Mouse (Mus musculus) cortical plate, adult 2 months (tissue): ENCODE measurements around the gene E430018J23Rik. TPM values are rescaled to one million over a fixed set of nuclear protein-coding genes. Genes with fewer than 3 reads are reported as not detected.
"Not testable (repeated sequence)": the region's sequence is repeated elsewhere in the genome, so short reads cannot be mapped to it uniquely, and the experiment has no call there.

Source experiments
- H3K27ac ChIP-seq: fragments of 200-500 bp; 2 replicates; pipeline ENCODE4 v1.5.1; 2012; ENCODE audit warnings: low read length, control low read depth, inconsistent platforms; ENCODE audit not compliant: insufficient read depth
- H3K4me1 ChIP-seq: fragments of 200-500 bp; 2 replicates; pipeline ENCODE4 v1.6.1; 2011; ENCODE audit warnings: low read length; ENCODE audit not compliant: control insufficient read depth, insufficient read depth
- H3K4me3 ChIP-seq: fragments of 200-500 bp; 2 replicates; pipeline ENCODE4 v1.5.1; 2011; ENCODE audit warnings: mild to moderate bottlenecking, low read length, control low read depth; ENCODE audit not compliant: insufficient read depth
- CTCF ChIP-seq: fragments of 200-500 bp; IDR thresholded peaks from 2 replicates; pipeline ENCODE4 v1.5.1; 2011; ENCODE audit warnings: mild to moderate bottlenecking, control low read depth, low read length; ENCODE audit not compliant: insufficient read depth; ENCODE audit errors: extremely low read depth
- POLR2A ChIP-seq: fragments of 200-500 bp; IDR thresholded peaks from 2 replicates; pipeline ENCODE4 v1.6.1; 2011; ENCODE audit warnings: mild to moderate bottlenecking, low read length, control low read depth; ENCODE audit not compliant: insufficient read depth; ENCODE audit errors: extremely low read depth
- polyA plus RNA-seq: library from polyadenylated mRNA; depleted of rRNA; stranded (reverse); fragments of >200 nt; gene quantifications from 2 replicates; pipeline ENCODE4 v1.2.3, GENCODE M21; 2012

The E430018J23Rik gene
- polyA plus RNA-seq, 1 experiment = 5.4 TPM

DNA sequence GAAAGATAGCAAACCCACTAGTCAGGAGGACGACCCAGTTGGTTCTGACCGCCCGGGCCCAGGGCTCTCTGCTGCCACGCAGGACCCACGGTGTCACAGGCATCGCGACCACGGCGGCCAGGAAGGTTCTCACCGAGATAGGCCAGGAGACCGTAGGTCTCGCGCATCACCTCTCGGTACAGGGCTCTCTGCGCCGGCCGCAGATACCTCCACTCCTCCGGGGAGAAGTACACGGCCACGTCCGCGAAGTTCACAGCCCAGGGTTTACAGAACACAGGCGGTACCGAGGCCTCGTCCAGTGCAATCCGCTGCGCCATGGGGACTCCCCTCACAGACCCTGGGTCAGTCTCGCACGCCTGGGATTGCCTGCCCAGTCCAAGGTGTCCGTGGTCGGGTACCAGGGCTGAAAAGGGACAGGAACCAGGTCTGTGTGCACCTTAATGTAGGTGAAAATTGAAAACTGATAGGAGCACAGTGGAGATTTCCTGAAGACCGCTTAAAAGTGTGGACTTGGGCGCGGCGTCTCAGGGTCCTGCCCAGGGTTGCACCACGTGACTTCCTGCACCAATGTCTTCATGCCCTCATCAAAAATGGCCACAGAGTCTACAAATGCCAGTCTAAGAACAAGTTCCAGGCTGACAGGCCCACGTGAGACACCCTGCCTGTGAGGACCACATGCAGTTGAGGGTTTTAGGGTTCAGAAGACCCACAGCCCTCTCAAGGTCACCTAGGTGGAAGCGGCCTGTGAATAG lies 6.6 kb downstream of the E430018J23Rik start, which contains the start of gene 9130019O22Rik:
9130019O22Rik (minus strand) TSS at position 526 of the 752 bp plus-strand sequence.
- H3K27ac ChIP-seq = no peak within 1 kb of the TSS

GRCm38 (mm10) chr7:127385560-127385959 lies 7.9 kb downstream of the E430018J23Rik start:
- H3K4me3 ChIP-seq, H3K27ac ChIP-seq, H3K4me1 ChIP-seq: not testable (repeated sequence)

More for the DNA sequence above, 6.6 kb downstream of the E430018J23Rik start, which contains the start of gene 9130019O22Rik:
- peak within 1 kb of the TSS; percentile 70 for H3K4me3 ChIP-seq
- TF ChIP-seq CTCF (no peak), POLR2A (peak; percentile 74; the same call in 1 of the 2 replicates)
- no peaks in the 10 kb centered on the region for H3K4me1 ChIP-seq

DNA sequence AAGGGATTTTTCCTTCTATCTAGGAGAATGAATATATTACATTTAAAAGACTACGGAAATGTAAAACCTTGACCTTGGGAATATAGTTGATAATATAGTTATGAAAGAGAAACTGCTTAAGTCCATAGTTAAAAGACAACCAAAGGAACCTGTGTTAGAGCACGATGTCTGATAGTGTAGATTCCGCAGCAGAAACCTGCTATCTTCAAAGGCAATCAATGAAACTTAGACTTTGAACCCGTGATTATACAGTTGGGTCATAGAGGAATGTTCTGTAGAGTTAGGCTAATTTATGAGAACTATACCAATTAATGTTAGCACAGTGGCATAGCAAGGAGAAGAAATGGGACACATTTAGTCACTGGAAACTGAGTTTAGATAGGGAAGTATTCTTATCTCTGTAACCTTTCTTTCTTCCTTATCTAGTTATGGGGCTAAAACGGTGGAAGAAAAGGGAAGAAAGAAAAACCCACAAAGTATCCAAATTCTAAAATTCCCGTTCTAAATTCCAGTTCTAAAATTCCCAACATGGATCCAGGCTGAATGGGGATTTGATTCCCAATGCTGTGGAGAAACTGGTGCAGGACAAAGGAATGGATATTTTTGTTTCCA lies 15.0 kb downstream of the E430018J23Rik start:
- H3K4me3 ChIP-seq = no peak overlapping the region
- H3K4me1 ChIP-seq = no peaks in the 10 kb centered on the region; the same call in 1 of the 2 replicates

GRCm38 (mm10) chr7:127375271-127376245 lies 17.9 kb downstream of the E430018J23Rik start, which contains the start of gene Zfp747:
Gene Zfp747 (minus strand): TSS chr7:127376050.
- H3K4me3 ChIP-seq = peak within 1 kb of the TSS; percentile 63

More for the DNA sequence above, 15.0 kb downstream of the E430018J23Rik start:
- H3K27ac ChIP-seq = no peak overlapping the region
- TF ChIP-seq POLR2A (no peak), CTCF (no peak)

GRCm38 (mm10) chr7:127371870-127372269 lies 21.6 kb downstream of the E430018J23Rik start:
- H3K4me3 ChIP-seq, H3K27ac ChIP-seq, H3K4me1 ChIP-seq: not testable (repeated sequence)

More at GRCm38 (mm10) chr7:127375271-127376245, 17.9 kb downstream of the E430018J23Rik start, which contains the start of gene Zfp747:
- TF ChIP-seq CTCF (peak; percentile 58), POLR2A (peak; percentile 92)
- H3K27ac ChIP-seq, H3K4me1 ChIP-seq: not testable (repeated sequence)

GRCm38 (mm10) chr7:127371213-127371612 lies 22.2 kb downstream of the E430018J23Rik start:
- TF ChIP-seq POLR2A (no peak), CTCF (no peak)
- no peak overlapping the region for H3K4me3 ChIP-seq
- no peaks in the 10 kb centered on the region; the same call in 1 of the 2 replicates for H3K4me1 ChIP-seq
- no peak overlapping the region for H3K27ac ChIP-seq

- no peaks in the 10 kb centered on the region for H3K4me1 ChIP-seq
- H3K4me3 ChIP-seq = no peak overlapping the region
- H3K27ac ChIP-seq = no peak overlapping the region
- no peak for TF ChIP-seq POLR2A
- TF ChIP-seq CTCF = no peak
These were observed 27.2 kb downstream of the E430018J23Rik start for GRCm38 (mm10) chr7:127366249-127366648.

- Histone ChIP-seq H3K27ac (no peak overlapping the region), H3K4me3 (peak overlapping the region; percentile 38; the same call in 1 of the 2 replicates), H3K4me1 (no peaks in the 10 kb centered on the region)
- no peak for TF ChIP-seq POLR2A
- no peak for TF ChIP-seq CTCF
These were observed 29.3 kb downstream of the E430018J23Rik start for GRCm38 (mm10) chr7:127364166-127364565.

DNA sequence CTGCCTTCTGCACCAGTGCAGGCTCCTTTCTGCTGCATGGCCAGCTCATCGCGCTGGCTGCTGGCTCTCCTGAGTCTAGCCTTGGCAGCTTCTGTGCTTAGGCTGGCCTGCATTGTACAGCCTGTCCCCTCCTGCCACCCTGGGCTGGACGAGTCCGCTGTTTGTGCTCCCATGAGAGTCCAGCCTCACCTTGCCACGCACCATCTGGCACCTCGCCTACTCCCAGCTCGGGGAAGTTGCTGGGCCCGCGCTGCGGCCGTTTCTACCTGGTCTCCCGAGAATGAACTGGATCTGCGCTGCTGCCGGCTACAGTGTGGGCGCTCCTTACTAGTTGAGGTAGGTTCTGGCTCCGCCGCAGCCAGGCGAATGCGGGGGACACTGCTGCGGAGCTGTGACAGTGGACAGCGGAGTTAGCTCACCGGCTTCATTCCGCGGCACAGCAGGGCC lies 29.9 kb downstream of the E430018J23Rik start:
- H3K27ac ChIP-seq = peak overlapping the region; percentile 35; the same call in 1 of the 2 replicates
- TF ChIP-seq POLR2A (no peak), CTCF (no peak)
- H3K4me1 ChIP-seq = no peaks in the 10 kb centered on the region
- H3K4me3 ChIP-seq = peak overlapping the region; percentile 38
